ENCODE assay signal across 17 mouse cellular contexts in the genomic region with DNA sequence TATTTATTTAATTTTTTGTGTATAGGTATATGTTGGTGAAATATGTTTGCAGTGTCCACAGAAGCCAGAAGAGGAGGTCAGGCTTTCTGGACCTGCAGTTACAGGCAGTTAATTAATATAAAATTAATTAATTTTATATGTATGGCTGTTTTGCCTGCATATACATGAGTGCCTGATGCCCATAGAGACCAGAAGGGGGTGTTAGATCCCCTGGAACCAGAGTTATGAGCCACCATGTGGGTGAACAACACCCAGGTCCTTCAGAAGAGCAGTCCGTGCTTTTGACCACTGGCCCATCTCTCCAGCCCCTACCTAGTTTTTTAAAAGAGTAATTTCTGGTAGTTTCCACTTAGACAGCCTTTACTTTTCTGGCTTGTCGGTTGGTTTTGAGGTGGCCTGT. TPM values are rescaled to one million over a fixed set of nuclear protein-coding genes. Genes with fewer than 3 reads are reported as not detected.
"Had no signal": no experiment of that assay in that cellular context is flagged by ENCODE, and none has a peak within 500 bp of the region (broad histone marks: within the 10 kb centered on the region; RNA-seq: fewer than 3 reads in every experiment).

No protein-coding gene starts in this region.

- ATAC-seq: intestine, embryonic 15.5 days; midbrain, embryonic 13.5 days had no signal

- H3K27ac ChIP-seq: intestine, embryonic 15.5 days; limb, embryonic 13.5 days; midbrain, embryonic 13.5 days had no signal

- H3K27me3 ChIP-seq: intestine, embryonic 15.5 days; limb, embryonic 13.5 days; midbrain, embryonic 13.5 days had no signal

- H3K4me3 ChIP-seq: intestine, embryonic 15.5 days; limb, embryonic 13.5 days; midbrain, embryonic 13.5 days had no signal

- H3K36me3 ChIP-seq: intestine, embryonic 15.5 days; limb, embryonic 13.5 days; midbrain, embryonic 13.5 days had no signal

- H3K9me3 ChIP-seq: intestine, embryonic 15.5 days; limb, embryonic 13.5 days; midbrain, embryonic 13.5 days had no signal

- H3K4me2 ChIP-seq: intestine, embryonic 15.5 days; limb, embryonic 13.5 days; liver, embryonic 11.5 days; lung, embryonic 14.5 days; midbrain, embryonic 13.5 days had no signal

- DNase-seq: kidney, adult 9 months; kidney, postnatal 10 days; layer of hippocampus, adult 9-11 months; layer of hippocampus, postnatal 36 days; left cerebral cortex, postnatal 4 days; lung, embryonic 14.5 days; right cerebral cortex, postnatal 14 days; thymus, postnatal 4 days had no signal

- H3K9ac ChIP-seq: intestine, embryonic 15.5 days; limb, embryonic 13.5 days; lung, embryonic 14.5 days; midbrain, embryonic 13.5 days had no signal

- H3K4me1 ChIP-seq: intestine, embryonic 15.5 days; midbrain, embryonic 13.5 days had no signal

RNA-seq across cellular contexts. Expression of a gene that starts 9.7 kb away (rescaled TPM):
- polyA plus RNA-seq: liver, embryonic 16.5 days had no signal

RNA-seq across cellular contexts. Expression of a gene that starts 19.1 kb away (rescaled TPM):
- total RNA-seq: left cerebral cortex, postnatal 4 days; midbrain, postnatal 0 days had no signal
- polyA plus RNA-seq: intestine, embryonic 15.5 days; large intestine, adult 2 months; limb, embryonic 13.5 days; liver, embryonic 11.5 days; liver, embryonic 16.5 days; lung, embryonic 14.5 days; midbrain, embryonic 13.5 days; midbrain, postnatal 0 days; spleen, adult 2 months; stomach, embryonic 16.5 days had no signal
